Mouse (Mus musculus) retina, postnatal 1 day (tissue): ENCODE results near the gene Gm42791.

Source experiments
- DNase-seq: peaks from one replicate; pipeline ENCODE4 v3.0.0-alpha.2; 2012

Gm42791 gene

DNA sequence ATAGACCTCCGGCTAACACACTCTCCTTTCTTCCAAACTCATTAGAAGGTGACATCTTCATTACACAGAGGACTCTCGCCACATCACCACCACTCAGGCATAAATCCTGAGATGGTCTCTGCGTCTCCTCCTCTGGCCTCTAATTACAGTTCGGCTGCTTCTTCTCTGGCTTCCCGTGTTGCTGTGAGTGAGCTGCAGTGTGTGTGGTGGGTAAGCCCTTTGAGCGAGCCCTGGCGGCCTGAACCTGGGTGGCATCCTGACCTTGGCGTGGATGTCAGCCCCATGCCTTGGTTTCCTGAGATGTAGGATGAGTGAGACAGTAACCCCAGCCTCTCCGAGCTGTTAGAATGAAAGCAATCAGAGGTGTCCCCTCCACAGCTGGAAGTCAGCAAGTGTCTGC lies 46.4 kb downstream of the Gm42791 start:
- DNase-seq = peak; percentile 11

DNA sequence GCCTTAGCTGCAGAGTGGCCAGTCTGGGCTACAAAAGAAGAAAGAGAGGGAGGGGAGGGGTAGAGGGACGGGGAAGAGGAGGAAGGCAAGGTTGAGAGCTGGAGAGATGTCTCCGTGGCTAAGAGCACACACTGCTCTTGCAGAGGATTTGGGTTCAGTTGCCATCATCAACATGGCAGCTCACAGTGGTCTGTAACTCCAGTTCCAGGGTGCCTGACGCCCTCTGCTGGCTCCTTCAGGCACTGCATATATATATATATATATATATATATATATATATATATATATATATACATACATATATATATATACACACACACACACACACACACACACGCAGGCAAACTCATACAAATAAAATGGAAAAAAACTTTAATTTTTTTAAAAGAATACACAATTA lies 47.5 kb downstream of the Gm42791 start:
- DNase-seq = no peak

DNA sequence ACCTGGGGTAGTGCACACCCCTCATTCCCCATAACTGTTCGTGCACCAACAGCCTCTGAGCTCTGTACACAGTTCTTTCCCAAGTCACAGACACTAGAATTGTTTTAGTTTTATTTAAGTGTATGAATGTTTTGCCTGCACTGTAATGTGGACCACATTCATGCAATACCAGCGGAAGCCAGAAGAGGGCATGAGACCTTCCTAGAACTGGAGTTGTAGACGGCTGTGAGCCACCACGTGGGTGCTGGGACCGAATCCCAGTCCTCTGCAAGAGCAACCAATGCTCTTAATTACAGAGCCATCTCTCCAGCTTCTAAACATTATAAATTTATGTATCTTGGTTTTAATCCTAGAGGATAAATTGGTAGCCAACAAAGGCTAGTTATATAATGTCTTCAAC lies 48.2 kb downstream of the Gm42791 start:
- DNase-seq = peak; percentile 27

DNA sequence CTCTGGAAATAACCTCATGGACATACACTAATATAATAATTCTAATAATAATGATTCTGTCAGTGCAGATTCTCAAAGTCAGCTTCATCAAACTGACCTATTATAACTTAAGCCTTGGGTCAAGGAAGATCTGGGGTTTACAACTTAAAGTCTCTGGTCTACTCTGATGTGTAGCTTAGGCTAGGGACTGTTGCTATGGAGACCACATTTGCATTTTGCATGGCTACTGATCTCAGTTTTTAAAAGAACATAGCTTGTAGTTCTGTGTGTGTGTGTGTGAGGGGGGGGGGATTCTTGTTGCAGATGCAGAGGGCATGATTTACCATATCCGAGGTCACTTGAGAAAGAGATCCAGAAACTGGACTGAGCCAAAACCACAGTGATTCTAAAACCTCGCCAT lies 49.2 kb downstream of the Gm42791 start:
- no peak for DNase-seq

DNA sequence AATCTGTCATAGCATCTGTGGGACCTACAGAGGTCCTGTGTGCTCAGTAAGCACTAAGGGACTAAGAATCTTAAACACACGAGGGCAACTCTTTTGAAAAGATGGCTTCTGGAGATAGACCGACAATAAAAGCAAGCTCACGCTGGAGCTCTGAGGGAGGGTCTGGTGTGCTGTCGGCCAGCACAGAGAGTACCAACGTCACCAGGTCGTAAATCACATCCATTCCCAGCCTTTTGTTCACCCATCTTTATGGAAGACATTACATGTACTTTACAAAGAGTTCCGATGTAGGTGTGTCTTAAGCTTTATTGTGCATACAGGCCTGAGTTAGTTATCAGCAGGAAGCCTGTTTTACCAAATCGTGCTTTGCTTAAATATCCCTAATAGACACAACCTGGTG lies 50.9 kb downstream of the Gm42791 start:
- no peak for DNase-seq

DNA sequence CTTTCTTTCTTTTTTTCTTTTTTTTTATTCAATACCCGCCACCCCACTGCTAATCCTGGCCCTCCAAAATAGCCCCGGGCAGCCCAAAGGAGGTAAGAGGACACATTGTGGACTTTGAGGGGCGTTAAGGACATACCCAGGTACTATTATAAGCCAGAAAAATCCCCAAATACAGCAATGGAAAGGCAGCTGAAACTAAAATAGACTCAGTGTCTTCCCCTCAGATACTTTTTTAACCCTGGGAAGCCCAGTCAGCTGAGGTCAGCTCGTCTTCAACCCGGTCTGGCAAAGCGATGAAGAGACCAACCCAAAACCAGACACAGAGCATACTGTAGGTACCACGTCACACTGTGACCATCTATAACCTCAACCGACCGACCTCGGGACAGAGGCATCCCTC lies 51.5 kb downstream of the Gm42791 start:
- DNase-seq = no peak

DNA sequence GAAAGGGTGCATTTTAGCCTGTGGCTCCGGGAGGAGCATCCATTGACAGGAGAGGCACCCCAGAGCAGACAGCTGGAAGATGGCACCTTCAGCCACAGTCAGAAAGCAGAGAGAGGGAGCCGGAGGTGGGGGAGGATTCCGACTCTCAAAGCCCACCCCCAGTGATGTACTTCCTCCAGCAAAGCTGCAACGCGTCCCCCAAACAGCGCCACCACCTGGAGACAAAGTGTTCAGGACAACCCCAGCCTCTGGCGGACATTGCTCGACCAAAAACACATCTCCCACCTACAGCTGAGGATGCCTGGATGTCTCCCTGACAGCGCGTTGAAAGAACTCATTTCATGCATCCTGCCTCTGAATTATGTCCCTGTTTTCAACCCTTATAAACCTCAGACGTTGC lies 52.0 kb downstream of the Gm42791 start:
- DNase-seq = no peak

DNA sequence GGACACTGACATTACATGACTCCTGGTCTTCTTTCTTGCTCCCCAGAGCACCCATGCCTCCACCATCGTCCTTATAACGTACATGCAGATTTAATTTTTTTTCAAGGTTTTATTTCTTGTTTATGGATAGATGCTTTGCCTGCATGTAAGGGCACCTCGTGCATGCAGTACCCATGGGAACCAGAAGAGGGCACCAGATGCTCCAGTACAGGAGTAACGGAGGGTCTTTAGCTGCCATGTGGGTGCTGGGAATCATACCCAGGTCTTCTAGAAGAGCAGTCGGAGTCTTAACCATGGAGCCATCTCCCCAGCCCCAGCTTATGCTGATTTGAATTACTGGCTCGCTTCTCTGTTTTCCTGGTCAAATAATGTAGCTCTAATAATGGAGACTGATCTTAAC lies 52.6 kb downstream of the Gm42791 start:
- no peak for DNase-seq

DNA sequence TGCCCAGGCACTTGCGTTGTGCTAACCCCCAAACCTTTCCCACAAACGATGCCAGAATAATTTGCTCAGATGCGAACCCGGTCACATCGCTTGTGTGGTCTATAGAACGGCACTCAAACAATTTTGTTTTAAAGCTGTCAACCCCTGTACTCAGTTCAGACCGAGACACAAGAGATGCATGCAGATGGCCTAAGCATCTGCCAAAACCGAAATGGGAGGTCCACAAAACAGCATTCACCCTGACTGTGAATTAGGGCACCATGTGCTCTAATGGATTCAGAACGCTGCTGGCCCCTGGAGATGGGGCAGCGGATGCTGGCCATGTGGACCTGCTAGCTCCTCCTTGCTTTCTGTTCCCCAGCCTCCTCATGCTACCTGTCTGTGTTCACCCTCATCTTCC lies 53.1 kb downstream of the Gm42791 start:
- DNase-seq = peak; percentile 17

DNA sequence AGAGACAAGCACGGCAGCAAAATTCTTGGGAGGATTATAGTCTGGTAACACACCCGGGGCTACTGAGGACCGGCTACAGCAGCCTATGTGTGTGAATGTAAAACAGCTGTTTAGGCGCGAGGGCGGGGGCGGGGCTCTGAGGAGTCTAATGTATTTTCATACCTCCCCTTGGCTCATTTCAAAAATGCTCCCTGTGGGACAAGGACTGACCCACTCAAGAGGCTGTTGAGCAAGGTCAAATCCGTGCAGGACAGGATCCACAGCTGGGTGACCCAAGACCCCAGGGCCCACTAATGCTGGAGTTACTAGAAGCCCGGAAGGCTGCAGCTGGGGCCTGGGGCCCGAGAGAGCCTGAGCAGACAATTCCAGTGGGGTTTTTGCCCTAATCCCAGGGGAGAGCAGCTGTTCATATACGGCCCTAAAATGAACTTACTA lies 55.0 kb downstream of the Gm42791 start:
- no peak for DNase-seq

DNA sequence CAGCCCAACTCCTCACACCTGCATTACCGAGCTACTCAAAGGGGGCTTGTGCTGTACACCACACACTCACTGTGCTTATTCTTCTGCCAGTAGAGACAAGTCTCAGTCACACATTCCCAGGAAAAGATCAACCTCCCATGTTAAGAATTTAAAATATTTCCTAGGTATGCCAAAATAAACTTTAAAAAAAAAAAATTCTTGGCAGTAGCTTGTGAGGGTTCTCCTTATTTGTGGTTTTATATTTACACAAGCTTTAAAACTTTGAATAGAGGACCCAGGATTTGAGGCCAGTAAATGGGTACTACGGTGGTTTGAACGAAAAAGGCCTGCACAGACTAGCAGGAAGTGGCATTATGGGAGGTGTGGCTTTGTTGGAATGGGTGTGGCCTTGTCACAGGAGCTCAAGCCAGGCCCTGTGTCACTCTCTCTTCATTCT lies 58.4 kb downstream of the Gm42791 start:
- no peak for DNase-seq

DNA sequence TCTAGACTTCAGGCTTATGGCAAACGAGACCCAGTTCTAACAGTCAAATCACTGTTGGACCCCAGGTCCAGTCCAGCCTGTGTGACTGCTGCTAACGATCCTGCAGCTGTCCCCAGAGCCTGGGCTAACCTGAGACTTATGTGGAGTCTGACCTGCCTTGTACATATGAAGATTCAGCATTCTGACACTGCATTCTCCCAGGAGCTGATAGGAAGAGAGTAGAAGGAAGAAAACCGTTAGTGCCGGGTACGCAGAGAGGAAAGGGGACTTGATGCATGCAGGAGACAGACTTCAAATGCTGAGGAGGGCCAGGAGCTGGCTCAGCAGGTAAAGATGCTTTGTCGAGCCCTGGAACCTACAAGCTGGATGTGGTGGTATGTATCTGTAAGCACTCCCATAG lies 59.1 kb downstream of the Gm42791 start:
- no peak for DNase-seq

DNA sequence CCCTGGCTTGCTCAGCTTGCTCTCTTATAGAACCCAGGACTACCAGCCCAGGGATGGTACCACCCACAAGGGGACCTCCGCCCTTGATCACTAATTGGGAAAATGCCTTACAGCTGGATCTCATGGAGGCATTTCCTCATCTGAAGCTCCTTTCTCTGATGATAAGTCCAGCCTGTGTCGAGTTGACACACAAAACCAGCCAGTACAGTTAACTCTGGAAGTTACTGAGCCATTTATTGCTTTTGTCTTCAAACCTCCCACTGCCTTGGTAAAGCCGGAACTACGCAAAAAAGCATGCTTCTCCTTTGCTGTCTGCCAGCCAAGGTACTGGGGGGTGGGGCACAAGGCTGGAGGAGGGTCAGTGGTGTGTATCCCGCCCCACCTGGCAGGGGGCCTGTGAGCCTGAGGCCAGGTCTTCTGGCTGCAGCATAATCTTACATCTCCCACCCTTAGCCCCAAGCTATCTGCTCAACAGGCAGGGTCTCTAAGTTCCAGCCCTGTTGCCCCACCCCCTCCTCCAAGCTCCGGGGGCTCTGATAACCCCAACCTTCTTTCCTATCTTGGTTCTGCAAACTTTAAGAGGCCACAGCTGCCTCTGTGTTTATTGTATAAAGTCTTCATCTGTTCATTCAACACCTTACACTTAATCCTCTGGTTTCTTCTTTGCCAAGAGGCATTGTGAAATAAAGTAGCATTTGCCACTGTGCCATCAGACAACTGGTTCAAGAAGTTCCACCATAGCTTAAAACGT lies 59.7 kb downstream of the Gm42791 start:
- DNase-seq = no peak

DNA sequence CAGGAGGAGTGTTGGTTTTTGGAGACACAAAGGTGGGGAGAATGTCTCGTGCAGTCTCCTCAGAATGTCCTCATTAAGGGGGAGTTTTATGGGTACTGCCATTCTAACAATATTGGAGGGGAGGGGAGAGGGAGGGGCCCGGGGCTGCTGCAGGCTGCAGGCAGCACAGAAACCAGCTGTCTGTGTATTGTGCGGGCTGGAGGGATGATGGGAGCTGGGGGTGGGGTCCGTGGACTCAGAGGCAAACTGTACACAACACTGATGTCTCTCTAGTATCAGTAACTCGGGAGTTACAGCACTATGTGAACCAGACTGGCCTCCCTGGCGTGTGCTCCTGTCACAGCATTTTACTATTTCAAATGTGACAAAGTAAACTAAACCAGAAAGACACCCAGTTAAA lies 60.5 kb downstream of the Gm42791 start:
- DNase-seq = peak; percentile 27

DNA sequence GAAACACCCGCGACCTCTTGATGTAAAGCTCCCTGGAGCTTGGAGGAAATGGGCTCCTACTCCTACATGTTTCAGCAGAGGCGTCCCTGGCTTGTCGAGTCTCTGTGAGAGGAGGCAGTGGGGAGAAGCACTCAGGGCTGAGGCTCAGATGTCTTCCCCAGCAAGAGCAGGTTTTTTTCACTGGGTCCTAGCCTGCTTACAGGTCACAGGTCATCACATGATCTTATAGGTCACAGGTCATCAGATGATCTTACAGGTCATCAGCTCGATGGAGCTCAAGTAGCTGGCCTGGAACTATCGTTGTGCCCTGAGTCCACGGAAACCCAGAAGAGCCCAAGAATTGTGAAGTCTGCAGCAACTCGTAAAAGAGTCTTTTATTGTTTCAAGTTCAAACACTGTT lies 61.2 kb downstream of the Gm42791 start:
- DNase-seq = no peak

DNA sequence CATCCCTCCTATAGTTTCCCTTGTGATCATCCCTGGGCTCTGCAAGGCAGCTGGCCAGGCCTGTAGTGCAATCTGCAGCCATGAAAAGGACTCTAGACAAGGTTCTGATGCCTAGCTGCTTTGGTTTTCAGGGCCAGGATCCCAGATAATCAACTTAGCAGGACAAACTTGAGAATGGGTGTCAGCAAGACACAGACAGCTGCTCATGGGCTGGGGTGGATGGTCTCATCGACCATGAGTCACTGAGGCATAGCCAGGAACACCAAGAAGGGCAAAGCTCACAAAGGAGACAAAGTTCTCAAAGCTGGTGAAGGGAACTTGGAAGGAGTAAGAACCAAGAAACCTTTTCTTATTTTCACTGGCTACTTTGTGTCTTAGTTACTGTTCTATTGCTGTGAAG lies 63.6 kb downstream of the Gm42791 start:
- no peak for DNase-seq

DNA sequence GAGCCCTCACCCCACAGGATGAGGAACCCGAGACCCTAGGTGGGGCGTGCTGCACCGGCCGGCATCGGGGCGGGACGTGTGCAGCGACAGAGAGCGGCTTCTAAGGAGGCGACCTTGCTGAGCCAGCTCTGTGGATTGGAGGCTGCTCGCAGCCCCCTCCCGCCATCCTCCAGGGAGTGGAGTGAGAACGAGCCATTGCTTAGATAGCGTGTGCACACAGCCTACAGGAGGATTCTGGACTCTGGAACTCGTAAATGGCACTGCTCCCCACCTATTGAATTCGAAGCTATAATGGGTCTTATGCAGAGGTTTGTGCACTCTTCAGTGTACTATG lies 65.9 kb downstream of the Gm42791 start, which contains the start of gene Katnal1:
TSS of gene Katnal1 (minus strand) at position 205 of the 334 bp plus-strand sequence.
- no peak for DNase-seq

DNA sequence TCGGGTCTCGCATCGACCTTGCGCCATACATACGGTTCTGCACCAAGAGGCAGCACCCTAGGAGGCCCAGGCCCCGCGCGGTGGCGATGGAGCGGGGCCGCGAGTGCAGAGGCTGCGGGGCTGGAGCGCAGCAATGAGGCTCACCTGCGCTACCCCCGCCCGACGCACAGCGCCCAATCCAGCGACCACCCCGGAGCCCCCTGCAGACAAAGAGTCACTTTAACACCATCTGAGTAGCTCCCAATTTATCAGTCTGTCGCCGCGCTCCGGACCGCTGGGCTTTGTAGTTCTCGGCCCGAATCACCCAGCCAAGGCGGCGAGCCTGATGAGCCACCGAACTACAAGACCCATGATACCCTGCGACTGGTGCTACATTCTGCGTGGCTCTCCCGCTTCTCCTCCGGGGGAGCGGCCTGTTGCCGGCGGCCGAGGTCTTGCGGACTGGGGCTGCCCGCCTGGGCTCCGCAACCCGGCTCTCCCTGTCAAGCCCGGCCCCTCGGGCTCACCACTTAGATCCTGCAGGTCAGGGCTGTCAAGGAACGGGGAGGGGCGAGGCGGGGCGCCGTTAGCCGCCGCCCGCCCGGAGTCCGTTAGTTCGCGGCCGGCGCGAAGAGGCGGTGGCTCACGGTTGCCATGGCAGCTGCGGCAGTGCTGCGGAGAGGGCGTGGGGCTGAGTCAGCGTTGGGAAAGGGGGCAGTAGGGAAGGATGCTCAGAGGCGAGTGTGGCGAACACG lies 66.4 kb downstream of the Gm42791 start:
- DNase-seq = peak; percentile 98

DNA sequence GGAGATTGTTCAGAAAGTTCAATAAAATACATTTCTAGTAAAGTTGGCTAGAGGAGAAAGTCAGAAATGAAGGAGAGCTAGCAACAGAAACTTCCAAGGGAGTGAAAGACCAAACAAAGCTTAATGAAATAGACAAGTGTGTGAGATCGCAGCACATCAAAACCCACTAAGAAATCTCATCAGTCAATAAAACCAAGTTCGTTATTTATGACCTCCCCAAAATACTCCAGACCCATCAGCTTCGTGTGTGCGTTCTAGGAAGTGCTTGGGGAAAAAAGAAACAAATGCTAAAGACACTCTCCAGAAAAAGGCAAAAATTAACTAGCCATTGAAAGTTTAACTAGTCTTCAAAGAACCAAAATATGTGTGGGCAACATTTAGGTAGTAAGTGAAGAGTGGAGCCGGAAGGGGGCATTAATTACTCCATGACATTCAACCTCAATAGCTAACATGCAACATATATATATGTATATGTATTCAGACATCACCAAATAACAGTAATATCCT lies 67.2 kb downstream of the Gm42791 start:
- no peak for DNase-seq

DNA sequence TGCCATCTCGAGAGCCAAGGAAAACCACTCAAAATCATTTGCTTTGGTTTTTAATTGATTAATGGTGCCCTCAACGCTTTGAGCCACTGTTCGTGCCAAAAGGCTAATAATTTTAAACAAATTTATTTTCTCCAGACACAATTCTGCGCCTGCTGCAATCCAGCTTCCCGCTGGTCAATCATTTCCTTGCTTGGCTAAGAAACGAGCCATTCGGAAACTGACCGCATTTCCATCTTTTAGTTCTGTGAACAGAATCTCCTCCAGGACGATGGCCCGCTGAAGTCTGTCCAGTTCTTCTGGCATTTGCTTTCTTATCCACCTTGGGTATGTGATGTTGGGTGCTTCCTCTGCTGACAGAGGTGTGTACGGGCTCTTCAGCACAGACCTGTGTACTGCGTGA lies 70.4 kb downstream of the Gm42791 start:
- DNase-seq = no peak

DNA sequence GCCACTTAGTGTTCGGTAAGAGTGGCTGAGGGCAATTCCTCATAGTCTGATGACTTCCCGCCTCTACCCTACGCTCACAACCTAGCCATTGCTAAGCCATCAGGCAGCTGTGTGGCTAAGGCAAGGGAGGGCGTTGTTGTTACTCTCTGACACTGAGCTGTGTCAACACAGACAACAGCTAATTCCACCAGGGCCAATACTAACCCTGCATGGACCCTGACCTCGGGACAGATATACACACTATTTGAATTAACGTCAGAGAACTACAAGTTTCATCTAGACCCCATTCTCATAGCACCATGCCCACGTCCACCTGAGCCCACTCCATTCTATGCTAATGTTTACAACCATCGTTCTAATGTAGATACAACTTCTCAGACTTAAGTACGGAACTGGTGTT lies 70.9 kb downstream of the Gm42791 start:
- no peak for DNase-seq

DNA sequence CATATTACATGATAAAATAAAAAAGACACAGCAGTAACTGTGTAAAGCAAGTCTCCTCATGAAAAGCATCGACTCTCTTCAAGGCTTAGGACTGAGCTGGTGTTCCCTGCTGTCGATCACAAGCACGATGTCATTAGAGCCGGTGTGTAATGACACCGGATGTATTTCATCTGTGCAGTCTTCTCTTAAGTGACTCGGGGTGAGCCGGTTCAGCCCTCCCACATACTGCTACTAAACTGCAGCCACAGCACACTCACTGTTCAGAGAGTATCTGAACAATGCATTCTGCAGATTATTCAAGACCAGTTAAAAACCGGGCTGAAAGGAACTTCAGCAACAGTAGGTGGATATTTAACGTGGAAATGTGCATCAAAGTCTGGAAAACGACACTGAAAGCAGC lies 71.5 kb downstream of the Gm42791 start:
- DNase-seq = no peak

DNA sequence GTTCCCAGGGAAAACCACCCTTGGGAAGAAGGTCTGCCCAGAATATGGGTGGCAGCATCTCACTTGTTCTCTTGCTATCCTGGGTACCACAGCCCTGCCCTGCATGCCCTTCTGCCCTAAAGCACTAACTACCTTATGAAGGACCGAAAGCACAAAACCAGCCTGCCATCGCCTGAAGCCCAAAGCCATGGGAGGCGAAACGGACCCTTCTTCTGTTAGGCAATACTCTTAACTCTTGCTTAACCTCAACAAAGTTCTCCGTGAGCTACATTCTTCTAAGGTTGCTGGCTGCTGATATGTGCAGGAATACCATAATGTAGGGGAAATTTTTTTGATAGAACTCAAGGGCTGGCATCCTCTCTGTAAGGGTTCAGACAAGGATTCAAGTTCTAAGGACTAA lies 72.2 kb downstream of the Gm42791 start:
- no peak for DNase-seq

DNA sequence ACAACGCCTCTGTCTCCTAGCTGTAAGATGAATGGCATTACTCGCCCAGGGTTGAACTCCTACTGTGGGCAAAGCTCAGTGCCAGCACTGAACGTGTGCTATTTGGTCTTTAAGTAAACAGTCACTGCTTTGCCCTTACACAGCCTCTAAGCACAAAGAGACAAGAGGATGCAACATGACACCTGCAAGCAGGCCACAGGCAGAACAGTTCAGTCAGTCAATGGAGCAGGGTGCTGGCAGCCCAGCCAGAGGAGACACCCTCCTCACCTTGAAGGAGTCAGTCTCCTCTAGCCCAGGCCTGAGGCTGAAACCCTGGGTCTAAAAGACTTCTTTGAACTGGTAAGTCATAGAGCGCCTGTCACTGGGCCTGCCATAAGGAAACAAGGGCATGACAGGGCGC lies 76.9 kb downstream of the Gm42791 start:
- DNase-seq = no peak

DNA sequence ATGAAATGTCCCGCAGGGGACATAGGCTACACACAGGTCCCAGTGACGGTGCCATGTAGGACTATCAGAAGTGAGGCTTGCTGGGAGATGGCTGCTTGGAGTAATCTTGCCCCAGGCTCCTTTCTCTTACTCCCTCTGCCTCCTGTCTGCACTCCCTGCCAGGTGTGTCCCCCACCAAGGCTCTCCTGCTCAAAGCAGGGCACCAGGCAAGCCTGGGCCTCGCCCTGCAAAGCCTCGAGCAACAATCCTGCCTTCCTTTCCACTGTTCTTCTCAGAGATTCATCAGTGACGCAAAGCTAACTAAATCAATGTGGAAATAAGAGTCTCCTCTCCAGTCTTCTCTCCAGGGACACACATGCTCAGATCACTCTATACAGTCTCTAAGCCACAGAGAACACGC lies 78.2 kb downstream of the Gm42791 start:
- no peak for DNase-seq
